Mouse (Mus musculus): ENCODE results near the gene Fuca1. TPM values are rescaled to one million over a fixed set of nuclear protein-coding genes. Genes with fewer than 3 reads are reported as not detected.

Fuca1 gene
- polyA plus RNA-seq (2011; ENCODE audit: insufficient read length, low read depth, missing spikeins) = 90.2 and 92.2 TPM in 2 replicates

DNA sequence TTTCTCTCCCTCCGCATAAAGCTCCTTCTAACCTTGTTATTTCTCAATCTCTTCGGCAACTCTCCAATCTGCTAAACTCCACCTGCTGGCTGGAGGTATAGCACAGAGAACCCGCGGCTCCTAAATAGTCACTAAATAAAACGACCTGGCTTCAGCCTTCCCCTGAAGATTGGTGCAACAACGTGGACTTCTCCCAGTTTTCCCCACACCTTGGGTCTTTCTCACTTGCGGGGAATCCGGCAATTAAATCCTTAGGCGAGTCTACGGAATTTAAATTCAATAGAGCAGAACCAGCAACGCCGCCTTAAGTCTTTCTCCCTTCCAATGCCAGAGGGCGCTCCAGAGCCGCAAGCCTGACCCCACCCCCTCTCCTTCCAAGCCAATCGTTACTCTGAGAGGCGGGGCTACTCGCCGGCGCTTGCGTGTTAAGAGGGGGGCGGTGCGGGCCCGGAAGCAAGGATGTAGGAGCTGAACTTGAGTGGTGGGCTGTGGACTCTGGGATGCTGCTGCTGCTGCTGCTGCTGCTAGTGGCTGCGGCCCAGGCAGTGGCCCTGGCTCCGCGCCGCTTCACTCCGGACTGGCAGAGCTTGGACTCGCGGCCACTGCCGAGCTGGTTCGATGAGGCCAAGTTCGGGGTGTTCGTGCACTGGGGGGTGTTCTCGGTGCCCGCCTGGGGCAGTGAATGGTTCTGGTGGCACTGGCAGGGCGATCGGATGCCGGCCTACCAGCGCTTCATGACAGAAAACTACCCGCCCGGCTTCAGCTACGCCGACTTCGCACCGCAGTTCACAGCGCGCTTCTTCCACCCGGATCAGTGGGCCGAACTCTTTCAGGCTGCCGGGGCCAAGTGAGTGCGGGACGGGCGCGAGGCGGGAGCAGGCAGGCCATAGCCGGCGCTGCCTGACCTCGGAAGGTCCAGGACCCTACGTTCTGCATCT is at the start of gene Fuca1:
Gene Fuca1, plus strand, starts transcription at position 432 of the 938 bp plus-strand sequence.
- Histone ChIP-seq H3K27ac (ENCODE audit: insufficient read depth, low read length) (no peak within 1 kb of the TSS), H3K4me3 (ENCODE audit: insufficient read depth, low read length) (peak within 1 kb of the TSS; percentile 95), H3K4me1 (ENCODE audit: control insufficient read depth, insufficient read depth, low read length) (0 out of 2 replicates have a peak, but pooled peaks cover 3% of the 10 kb centered on the region)
- TF ChIP-seq CTCF (IDR thresholded peaks at IDR 0.05; ENCODE audit: borderline replicate concordance, insufficient read depth, low read length) (peak; percentile 33; the same call in 1 of the 2 replicates), POLR2A (IDR thresholded peaks at IDR 0.05; ENCODE audit: low read depth, low read length) (peak; percentile 89)

DNA sequence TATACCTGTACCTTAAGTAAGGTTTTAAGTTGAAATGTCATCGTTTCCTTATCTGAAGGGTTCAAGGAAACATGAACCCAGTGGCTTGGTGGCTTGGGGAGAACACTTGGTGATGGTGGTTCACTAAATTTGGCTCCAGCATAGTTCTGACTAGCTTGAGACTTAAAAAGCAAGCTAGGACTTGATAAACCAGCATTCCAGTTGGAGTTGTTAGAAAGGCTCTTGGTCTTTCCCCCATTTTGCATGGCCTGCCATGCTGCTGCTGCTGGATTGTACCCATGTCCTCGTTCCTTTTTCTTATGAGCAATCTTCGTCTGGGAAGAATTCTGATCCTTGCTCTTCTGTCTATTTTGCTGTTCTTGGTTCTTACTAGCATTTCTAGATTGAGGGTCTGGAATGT is 48.5 kb upstream of the Fuca1 start:
- TF ChIP-seq POLR2A (IDR thresholded peaks at IDR 0.05; ENCODE audit: low read depth, low read length) (peak; percentile 24; the same call in 1 of the 2 replicates), CTCF (IDR thresholded peaks at IDR 0.05; ENCODE audit: borderline replicate concordance, insufficient read depth, low read length) (no peak)

DNA sequence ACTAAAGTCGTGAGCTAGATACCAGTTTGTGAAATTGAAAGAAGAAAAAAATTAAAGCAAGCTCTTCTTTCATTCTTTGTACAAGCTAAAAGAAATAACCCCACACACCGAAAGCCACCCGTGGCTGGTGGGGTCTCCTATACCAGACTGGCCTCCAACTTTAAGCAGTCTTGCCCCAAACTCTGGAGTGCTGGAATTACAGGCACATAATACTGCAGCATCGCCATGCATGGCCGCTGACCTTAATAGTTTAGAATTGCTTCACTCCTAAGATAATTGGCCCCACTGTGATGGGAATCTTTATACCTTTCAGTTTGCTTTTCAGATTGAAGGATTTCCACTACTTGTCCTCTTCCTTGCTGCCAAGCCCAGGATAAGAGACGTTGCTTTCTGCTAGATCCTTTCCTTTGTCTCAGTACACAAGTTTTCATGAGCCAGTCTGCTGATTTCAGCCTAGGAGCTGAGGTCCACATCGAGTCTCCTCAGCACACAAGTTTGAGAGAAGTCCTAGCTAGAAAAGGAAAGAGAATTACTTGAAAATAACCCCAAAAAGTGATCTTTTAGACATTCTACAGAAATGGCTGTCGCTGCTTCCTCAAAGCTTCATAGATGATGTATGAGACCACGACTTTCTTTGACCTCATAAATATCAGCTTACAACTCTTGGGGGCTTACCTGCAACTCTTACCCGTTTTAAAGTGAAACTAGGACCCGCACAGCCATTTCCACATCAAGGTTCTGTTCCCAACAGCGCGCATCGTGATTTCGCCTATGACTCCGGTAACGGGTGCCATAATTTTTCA is 47.7 kb upstream of the Fuca1 start:
- Histone ChIP-seq H3K4me1 (ENCODE audit: control insufficient read depth, insufficient read depth, low read length) (peaks cover 9% of the 10 kb centered on the region), H3K4me3 (ENCODE audit: insufficient read depth, low read length) (peak overlapping the region; percentile 99), H3K27ac (ENCODE audit: insufficient read depth, low read length) (peak overlapping the region; percentile 100)
- no peak for TF ChIP-seq CTCF (IDR thresholded peaks at IDR 0.05; ENCODE audit: borderline replicate concordance, insufficient read depth, low read length)
- TF ChIP-seq POLR2A (IDR thresholded peaks at IDR 0.05; ENCODE audit: low read depth, low read length) = 0 out of 2 replicates have a peak, but pooled peaks have one; percentile 9

More for the DNA sequence above, 48.5 kb upstream of the Fuca1 start:
- Histone ChIP-seq H3K27ac (ENCODE audit: insufficient read depth, low read length) (peak overlapping the region; percentile 31), H3K4me3 (ENCODE audit: insufficient read depth, low read length) (peak overlapping the region; percentile 33), H3K4me1 (ENCODE audit: control insufficient read depth, insufficient read depth, low read length) (peaks cover 9% of the 10 kb centered on the region)

DNA sequence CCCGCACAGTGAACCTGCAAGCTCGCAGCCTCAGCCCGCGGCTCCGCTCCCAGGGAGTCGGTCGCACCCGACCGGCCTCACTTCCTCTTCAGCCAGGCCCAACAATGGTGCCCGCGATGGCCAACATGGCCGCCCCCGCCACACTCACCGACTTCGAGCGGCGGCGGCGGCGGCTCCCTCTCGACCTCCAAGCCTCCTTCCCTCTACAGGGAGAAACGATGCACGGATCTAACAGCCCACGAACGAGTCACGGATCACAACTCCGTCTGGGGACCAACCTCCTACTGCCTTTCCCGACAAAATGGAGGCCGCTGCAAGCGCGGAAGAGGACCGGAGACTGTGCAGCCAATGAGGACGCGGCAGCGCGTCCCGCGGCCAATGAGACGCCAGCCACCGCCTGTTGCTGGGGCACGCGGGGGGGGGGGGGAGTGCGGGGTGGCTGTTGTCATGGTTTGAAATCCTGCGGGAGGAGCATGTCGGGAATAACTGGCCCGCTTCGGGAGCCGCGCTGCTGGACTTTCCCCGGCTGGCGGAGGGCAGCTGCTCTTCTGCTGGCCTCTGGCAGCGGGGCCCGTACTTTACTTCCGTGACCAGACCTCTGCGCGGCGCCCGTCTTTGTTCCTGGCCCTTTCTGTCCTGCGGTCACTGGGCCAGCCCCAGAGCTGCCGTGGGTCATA is 46.9 kb upstream of the Fuca1 start, which contains the start of gene Pnrc2:
Gene Pnrc2, minus strand, starts transcription at position 325 of the 677 bp plus-strand sequence.
- peak; percentile 92 for TF ChIP-seq POLR2A (IDR thresholded peaks at IDR 0.05; ENCODE audit: low read depth, low read length)
- TF ChIP-seq CTCF (IDR thresholded peaks at IDR 0.05; ENCODE audit: borderline replicate concordance, insufficient read depth, low read length) = no peak
- Histone ChIP-seq H3K27ac (ENCODE audit: insufficient read depth, low read length) (peak within 1 kb of the TSS; percentile 100), H3K4me3 (ENCODE audit: insufficient read depth, low read length) (peak within 1 kb of the TSS; percentile 99), H3K4me1 (ENCODE audit: control insufficient read depth, insufficient read depth, low read length) (peaks cover 9% of the 10 kb centered on the region)

GRCm38 (mm10) chr4:135874564-135875535 is 45.7 kb upstream of the Fuca1 start:
- peaks cover 9% of the 10 kb centered on the region for H3K4me1 ChIP-seq (ENCODE audit: control insufficient read depth, insufficient read depth, low read length)

GRCm38 (mm10) chr4:135875546-135875945 is 45.0 kb upstream of the Fuca1 start:
- peaks cover 9% of the 10 kb centered on the region for H3K4me1 ChIP-seq (ENCODE audit: control insufficient read depth, insufficient read depth, low read length)
- TF ChIP-seq CTCF (IDR thresholded peaks at IDR 0.05; ENCODE audit: borderline replicate concordance, insufficient read depth, low read length) = no peak
- TF ChIP-seq POLR2A (IDR thresholded peaks at IDR 0.05; ENCODE audit: low read depth, low read length) = no peak
- no peak overlapping the region for H3K27ac ChIP-seq (ENCODE audit: insufficient read depth, low read length)
- H3K4me3 ChIP-seq (ENCODE audit: insufficient read depth, low read length) = no peak overlapping the region

More at GRCm38 (mm10) chr4:135874564-135875535, 45.7 kb upstream of the Fuca1 start:
- peak overlapping the region; percentile 99 for H3K27ac ChIP-seq (ENCODE audit: insufficient read depth, low read length)
- peak; percentile 16; the same call in 1 of the 2 replicates for TF ChIP-seq POLR2A (IDR thresholded peaks at IDR 0.05; ENCODE audit: low read depth, low read length)
- TF ChIP-seq CTCF (IDR thresholded peaks at IDR 0.05; ENCODE audit: borderline replicate concordance, insufficient read depth, low read length) = no peak
- no peak overlapping the region for H3K4me3 ChIP-seq (ENCODE audit: insufficient read depth, low read length)

DNA sequence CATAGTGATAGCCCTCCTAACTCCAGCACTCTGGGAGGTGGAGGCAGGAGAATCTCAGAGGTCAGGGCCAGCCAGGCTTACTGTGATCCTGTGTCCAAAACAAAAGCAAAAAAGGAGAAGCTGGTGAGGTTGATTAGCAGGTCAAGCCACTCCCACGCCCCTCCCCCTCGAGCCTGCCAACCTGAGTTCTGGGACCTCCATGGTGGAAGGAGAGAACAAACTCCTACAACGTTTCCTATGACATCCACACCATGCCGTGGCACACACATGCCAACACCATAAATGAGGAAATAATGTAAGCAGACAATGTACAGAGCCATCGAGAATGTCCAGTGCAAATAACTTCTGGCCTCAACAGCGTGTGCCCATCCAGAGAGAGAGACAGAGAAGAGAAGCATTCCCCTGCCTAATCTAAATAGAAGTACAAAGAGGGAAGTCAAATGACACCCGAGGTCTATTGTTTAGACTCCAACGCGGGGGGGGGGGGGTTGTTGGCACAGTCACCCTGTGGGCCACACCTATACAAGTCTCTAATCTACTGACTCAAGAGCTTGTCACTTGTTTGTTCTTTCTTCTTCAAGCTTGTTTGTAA is 44.4 kb upstream of the Fuca1 start:
- H3K4me3 ChIP-seq (ENCODE audit: insufficient read depth, low read length) = 0 out of 2 replicates have a peak overlapping the region, but pooled peaks have one; percentile 1
- H3K4me1 ChIP-seq (ENCODE audit: control insufficient read depth, insufficient read depth, low read length) = peaks cover 9% of the 10 kb centered on the region
- peak overlapping the region; percentile 20 for H3K27ac ChIP-seq (ENCODE audit: insufficient read depth, low read length)
- no peak for TF ChIP-seq CTCF (IDR thresholded peaks at IDR 0.05; ENCODE audit: borderline replicate concordance, insufficient read depth, low read length)
- no peak for TF ChIP-seq POLR2A (IDR thresholded peaks at IDR 0.05; ENCODE audit: low read depth, low read length)

Data from embryonic fibroblast, embryonic 13.5 days (primary cell).